Mouse (Mus musculus) brain, adult 2 months (tissue): ENCODE results near the gene Snd1.
A peak's percentile ranks its signal among the peaks of the same experiment; 100 is the strongest.

Experiments
- DNase-seq: peaks from one replicate; pipeline ENCODE4 v3.0.0; 2011; ENCODE audit warnings: low read depth, low spot score

Gene Snd1

DNA sequence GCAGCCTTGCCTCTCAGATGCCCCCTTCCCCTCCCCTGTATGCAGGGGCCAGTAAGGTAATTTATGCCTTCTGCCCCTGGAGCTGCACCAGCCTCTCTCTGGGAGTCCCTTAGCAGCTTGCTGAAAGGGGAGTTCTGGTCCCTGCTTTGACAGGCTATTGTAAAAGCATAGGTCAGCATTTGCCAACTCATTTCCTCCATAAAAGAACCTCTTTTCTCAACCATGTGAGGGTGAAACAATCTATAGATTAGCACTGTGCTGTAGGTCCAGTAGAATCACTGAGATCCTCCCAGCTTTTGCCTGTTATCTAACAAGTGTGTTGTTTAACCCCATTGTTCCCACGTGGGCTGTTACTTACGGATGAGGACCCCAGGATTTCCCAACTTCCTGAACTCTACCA is 359.1 kb downstream of the Snd1 start:
- no peak for DNase-seq

DNA sequence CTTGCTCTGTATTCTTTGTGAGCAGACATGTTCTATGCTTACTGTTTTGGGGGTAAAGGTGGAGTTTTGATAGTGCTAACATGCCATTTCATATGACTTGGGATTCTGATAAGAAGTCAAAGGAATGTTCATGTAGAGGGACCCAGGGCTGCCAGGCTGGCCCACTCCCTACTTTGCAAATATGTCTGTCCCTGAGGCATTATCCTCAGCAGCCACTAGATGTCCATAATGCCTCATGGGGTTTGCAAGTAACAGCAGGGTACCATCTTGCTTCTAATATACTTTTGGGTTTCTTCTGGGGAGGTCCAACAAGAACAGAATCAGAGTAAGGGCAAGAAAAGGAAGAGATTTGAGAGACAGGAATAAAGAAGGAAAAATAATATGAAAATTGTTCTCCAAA is 361.7 kb downstream of the Snd1 start:
- peak; percentile 66 for DNase-seq

DNA sequence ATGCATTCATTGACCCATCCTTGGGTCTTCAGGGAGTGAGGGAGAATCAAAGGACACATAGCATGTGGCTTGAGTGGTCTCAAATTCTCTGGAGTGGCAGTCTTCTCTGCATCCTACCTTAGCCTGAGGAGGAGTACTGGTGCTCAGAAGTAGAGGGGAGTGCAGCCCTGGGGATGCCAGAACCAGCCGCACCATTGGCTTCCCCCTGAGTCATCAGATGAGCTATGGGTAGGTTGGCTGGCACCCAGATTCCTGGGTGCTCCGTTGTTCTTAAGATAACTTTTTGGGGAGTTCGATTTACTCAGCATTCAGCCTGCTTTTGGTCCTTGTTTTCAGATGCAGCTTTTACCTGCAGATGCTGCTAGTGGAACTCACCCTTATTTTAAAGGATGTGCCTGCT is 366.6 kb downstream of the Snd1 start:
- peak; percentile 63 for DNase-seq

DNA sequence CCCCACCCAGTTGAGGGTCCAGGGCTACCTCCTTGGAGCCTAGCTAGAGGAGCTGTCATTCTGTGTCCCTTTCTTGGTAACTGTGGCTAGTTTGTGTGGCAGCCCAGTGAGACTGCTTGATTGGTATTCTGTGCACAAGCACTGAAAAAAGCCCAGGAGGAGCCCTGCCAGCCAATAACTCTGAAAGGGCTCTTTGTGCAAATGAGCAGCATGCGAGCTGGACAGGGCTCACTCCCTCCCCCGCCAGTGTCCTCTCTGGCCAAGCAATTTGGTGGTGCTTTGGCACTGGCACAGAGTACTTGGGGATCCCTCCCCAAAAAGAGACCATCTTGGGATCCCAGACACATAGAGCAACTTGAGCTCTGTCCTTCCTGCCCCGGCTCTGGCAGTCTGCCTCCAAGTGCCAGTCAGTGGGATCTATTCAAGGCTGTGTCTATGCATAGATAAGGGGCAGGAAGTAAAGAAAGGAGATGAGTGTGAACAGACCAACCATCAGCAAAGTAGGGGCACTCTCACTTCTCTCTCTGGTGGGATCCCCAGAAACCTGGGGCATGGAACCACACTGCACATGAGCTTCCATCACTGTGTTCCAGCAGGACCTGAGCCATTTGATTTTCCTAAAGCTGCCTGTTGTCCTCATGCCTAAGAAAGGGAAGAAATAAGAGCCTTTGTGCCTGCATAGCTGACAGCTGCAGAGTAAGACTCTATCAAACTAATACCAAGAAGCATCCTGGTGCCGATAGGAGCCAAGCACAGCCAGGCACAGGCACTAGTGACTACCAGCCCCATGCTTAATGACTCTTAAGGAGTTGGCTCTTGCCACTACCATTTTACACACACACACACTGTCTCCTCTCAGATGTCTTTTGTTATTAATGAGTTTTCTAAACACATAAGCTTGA is 367.7 kb downstream of the Snd1 start:
- peak; percentile 87 for DNase-seq

DNA sequence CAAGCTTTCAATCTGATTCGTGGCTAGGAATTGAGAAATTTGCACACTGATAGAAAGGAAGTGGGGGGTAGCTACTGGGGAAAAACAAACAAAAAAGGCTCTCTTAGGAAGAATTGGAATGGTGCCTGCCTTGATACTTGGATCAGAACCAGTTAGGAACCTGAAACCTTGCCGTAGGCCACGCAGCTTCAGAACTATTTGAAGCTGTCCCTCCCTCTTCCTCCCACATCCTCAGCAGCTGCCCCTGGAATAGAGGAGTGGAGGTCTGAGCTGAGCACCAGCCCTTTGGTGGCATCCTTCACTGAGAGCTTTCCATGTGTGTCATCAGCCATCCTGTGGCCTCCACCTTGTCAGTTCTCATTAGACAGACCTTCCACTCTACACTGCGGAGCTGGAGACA is 370.7 kb downstream of the Snd1 start:
- DNase-seq = no peak

DNA sequence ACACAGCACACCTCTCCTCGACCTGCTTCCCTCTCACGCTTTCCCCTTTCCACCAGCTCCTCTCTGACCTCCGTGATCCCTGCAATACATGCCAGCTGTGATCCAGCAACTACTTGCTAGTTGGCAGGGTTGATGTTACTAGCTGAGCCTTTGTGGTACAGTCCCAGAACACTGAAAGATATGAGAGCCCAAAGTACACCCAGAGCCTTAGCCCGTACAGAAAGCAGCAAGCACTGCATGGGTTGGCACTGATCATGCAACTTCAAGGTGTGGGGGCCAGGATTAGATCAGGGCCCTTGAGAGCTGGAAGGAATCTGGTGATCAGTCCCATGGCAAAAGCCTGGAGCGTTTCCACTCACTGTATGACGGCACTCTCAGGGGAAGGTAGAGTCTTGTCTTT is 372.7 kb downstream of the Snd1 start:
- no peak for DNase-seq

DNA sequence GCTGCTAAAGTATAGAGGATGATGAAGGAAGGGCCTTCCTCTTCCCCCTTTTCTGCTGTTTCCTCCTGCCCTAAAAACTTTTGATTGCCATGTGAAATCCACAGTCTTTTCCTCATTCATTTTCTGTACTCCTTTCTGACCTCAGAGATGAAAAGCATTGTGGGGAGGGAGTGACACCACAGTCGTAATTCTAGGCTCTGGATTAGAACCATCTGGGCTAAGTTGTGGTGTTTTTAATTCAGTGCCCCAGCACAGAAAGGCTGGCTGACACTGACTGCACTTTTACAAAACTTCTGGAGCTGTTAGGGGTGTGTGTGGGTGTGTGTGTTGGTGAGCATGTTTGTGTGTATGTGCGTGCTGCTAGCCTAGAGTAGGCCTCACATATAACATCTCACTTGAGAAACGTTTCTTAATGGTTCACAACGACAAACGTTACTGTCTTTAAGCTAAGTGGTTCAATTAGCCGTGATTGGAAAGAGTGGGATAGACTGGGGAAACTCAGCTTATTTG is 373.4 kb downstream of the Snd1 start:
- DNase-seq = no peak

DNA sequence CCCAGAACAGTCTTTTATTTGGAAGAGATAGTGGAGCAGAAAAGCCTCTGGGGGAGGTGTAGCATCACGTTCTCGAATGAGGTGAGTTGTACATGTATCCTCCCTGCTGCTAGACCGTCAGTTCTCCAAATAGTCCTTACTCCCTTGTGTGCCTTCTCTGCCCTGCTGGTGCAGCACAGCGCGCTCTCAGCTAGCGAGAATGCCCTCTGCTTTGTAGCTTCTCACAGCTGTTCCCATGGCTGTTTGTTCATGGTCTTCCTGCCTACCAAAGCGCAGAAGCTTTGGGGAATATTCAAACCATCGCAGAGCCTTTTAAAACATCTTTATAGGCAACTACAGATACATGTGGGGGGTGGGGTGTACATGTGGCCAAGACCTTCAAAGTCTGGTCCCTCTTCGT is 374.0 kb downstream of the Snd1 start:
- no peak for DNase-seq

DNA sequence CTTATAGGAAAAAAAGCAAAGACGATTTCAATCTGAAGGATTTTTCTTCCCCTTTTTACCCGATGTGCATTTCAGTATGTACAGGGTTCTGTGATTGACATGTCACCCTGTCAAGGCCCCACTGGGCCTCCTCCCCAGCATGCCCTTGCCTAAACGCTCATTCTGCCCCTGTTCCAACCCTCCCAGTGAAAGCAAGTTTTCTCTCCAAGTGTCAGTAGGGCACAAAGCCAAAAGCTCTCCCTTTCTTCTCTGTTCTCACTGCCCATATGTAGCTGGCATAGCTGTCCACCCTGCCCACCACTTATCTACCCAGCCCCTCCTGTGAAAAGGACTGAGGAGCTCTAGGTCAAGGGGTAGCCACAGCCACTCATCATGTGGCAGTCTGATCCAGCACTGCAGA is 374.4 kb downstream of the Snd1 start:
- no peak for DNase-seq

DNA sequence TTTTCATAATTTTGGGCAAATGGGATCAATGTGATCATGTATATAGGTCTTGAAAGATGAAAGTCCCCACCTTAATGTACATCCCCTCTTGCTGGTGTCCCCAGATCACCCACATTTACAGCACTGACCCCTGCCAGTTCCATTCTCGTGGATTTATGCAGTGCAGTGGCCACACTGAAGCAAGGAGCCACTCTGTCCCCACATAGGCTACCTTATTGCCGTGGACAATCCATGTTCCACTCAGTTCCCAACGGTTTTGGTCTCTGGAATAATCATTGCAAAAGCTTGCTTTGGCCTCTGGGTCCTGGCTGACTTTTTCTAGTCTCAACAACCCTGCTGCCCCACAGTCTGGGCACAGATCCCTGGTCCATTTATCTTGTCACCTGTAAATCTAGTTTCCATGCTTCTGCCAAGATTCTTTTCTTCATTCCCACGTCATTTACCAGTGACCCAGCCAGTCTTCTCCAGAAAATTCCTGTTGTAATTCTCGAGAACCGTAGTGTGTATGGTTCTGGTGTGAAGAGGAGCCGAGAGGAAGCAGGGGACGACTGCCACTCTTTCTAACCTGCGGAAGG is 375.5 kb downstream of the Snd1 start:
- no peak for DNase-seq

DNA sequence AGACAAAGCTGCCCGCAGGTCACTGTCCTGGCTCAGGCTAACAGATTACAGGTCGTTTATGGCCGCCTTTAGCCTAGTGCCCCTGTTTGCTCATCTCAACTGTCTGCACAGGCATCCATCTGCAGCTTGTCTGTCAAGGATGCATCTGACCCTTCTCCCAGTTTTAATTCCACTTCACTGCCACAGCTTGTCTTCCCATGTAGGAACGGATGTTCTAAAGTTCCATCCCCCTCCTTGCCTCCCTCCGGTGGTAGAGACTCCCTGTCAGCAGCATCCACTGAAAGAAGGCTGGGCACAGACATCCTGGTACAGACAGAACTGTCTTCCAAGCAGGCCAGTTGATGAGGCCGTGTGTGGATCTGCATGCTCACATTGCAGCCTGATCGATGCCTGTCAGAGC is 377.4 kb downstream of the Snd1 start:
- DNase-seq = no peak

DNA sequence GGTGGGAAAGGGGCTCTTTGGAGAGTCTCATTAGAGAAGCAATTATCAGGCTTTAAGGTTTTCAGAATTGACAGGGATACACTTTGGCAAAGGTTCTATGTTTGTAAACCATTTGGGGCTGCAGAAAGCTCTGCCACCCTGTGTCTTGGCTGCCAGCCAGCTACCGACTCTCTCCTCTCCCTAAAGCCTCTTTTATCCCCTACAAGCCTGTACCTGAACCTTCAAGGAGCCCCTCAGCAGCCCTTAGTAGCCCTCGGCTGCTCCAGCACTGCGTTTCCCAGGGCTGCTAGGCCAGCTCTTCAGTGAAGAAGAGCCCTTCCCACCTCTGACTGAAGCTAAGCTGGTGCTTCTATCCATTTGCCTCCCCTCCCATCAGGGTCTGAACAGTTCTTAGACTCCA is 378.2 kb downstream of the Snd1 start:
- no peak for DNase-seq

DNA sequence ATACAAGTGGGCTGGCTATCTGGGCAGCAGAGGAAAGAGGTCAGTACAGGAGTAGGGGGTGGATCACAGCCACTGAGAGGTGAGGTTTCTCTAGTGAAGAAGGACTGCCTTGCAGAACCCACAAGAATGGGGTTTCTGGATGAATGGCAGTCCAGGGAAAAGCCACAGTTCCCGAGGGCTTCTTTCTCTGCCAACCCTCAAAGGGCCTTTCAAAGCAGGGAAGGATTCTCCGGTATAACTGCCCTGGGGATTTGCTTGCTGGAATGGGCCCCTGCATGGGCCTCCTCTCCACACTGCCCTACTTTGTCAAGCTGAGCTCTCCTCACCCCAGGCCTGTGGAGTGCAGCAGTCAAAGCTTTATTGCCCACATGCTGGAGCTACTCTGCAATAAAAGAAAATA is 378.7 kb downstream of the Snd1 start:
- no peak for DNase-seq

DNA sequence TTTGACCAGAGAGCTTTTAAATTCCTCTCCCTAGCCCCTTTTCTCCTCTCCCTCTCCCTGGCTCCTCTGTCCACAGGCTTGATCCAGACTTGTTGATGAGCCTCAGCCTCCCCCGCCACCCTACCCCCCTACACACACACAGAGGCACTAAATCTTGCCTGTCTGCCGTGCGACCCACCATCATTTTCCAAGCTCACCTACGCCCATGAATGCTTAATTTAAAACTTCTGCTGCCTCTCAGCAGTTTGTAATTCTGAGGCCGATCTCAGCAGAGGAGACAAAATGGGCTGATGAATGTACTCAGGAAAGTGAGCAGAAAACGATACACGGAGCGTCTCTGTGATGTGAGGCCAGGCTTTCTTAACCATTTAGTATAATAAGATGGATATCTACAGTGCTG is 379.7 kb downstream of the Snd1 start:
- DNase-seq = no peak

DNA sequence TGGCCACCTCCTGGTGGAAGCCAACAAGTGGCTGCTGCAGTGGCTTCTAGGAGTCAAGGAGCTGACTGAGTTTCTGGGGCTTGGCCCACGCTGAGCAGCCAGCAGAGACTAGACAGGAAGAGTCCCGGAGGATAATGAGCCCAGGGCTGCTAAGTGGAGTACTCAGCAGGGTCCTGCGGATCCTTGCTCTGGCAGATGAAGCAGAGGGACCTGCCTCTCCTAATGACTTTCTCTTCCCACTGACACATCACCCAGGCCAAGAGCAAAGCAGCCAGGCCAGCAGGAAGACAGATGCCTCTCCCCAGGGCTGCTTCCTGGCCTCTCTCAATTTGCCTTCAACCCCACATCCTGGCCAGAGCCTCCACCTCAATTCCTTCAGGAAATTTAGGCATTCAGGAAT is 380.5 kb downstream of the Snd1 start:
- peak; percentile 49 for DNase-seq

DNA sequence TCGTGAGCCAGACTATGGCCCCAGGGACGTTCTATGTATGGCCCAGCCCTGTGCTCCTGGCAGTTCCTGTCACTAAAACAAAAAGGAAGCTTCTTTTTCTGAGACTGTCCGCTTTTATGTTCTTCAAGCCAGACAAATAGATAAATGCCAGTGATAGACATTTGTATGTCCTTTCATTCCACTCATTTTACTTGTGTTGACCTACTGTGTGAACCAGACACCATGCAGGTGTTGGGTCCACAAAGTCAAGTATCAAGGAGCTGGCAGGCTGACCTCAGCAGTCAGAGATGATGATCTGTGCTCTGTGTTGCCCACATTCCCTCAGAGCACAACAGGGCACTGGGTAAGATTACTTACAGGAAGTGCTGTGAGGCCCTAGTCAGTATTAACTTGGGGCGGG is 381.9 kb downstream of the Snd1 start:
- no peak for DNase-seq

DNA sequence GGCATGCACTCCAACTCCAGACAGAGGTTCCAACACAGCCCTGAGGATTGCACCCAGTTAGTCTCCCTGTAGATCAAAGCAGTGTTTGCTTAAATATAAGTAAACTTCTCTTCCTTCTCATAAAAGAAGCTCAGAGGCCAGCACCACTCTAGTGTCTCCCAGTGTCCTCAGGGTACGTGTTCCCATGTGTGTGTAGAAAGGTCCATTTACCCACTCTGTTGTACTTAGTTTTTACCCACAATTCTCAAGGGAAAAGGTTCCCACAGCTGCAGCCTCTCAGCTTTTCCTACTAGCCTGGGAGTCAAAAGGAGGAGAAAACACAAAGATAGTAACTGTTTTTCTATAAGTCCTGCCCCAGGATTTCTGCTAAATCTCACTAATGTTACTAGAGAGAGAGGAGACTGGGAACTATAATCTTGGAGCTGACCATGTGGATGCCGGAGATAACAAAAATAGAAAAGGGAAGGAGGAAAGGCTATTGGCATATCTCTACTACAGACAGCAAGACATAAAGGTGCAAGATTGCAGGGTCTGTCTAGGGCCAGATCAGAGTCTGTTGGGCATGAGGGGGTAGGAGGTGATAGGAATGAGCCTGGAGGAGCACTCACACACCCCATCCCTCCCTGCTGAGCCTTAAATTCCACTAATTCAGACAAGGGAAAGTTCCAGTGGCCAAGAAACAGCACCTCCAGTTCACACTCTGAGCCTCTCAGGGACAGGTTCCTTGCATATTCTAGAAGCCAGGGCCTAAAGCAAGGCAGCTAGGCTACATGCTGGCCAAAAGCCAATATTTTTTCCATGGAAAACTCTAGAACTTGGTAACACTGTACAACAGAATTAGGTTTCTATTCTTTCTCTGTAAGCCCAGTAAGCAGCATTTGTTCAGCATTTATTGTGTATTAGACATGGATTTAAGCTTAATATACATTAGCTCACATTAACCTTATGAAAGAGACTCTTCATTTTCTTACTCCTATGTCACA is 382.6 kb downstream of the Snd1 start:
- no peak for DNase-seq

DNA sequence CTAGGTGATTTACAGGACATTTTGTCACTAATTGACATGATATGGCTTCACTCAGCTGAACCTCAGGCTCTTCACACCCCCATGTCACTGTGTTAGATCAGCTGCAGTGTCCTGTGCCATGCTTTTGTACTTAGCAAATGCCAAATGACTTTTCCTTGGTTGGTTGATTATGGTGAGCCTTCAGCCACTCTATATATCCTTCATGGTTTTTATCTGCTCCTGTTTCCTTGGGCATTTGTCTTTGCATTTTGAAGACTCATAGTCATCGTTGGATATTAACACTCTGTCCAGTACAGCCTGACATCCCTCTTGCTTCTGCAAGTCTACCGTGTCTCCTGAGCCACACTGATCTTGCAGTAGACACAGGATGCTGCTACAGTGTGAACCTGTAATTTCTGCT is 384.2 kb downstream of the Snd1 start:
- no peak for DNase-seq

DNA sequence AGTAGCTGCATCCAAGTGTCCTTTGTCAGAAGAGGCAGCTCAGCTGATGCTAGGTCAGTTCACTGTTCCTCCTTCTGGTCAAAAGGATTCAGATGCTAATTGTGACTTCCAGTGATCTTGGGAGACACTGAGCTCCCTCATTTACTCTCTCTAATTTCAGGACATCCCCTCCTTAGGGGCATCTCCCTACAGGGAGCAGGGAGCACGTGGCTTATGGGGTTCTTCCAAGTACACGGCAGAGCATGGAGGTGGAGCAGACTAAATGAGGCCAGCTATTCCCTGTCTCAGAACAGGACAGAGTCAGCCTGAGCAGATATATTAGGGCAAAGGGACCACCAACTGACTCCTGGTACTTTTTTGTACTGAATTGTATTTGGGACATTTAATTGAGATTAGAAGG is 385.5 kb downstream of the Snd1 start:
- DNase-seq = no peak

DNA sequence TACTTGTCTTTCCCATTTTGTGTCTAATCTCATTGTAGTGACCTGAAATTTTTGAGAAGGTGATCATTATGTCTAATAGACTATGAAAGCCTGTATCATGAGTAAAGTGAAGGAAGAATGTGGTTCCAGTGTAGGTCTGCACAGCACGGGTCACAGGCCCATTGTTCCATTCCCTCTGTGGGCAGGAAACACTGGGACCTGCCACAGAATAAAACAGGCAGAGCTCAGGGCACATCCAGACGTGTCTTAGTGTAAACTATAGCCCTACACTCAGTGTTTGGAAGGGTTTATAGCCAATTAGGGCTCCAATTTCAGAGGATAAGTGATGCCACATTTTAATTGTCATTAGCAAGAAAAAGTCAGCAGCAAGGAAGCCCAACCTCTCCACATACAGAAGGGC is 386.0 kb downstream of the Snd1 start:
- no peak for DNase-seq

DNA sequence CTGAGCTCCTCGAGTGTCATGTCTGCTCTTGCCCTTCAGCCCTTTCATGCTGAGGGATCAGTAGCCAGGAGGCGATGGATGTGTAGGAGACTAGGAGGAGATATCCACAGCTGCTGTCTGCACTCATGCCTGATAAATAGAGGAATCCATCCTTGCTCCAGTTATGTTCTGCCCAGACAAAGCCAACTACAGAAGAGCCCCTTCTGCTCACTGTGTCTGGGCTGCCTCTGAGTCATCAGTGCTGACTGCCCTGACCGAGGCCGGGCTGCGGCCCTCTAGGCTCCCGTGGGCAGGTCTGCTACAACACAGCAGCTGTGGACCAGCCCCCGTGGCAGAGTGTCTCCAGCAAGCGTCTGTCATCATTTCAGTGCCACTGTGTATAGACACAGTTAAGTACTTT is 387.4 kb downstream of the Snd1 start:
- peak; percentile 49 for DNase-seq

DNA sequence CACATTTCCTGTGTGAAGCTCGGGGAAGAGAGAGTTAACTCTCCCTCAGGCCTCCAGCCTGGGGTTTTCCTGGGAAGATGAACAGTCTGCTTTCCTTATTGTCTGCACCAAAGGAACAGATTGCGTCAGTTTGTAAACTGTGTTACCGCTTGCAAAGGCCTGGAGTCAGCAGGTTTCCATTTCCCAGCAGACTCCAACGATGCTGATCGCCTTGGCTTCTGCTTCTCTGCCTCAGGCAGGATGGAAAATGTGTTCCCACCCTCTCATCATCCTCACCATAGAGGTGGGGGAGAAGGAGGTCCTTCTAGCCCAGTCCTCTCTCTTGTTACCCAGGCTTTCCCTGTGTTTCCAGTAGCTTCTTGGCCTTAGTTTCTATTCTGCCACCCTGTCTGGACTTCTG is 389.7 kb downstream of the Snd1 start:
- peak; percentile 80 for DNase-seq
